Mouse (Mus musculus) erythroblast, adult 5-6 weeks (primary cell): Measurements from ENCODE around the gene Svopl. TPM values are rescaled to one million over a fixed set of nuclear protein-coding genes. Genes with fewer than 3 reads are reported as not detected.

ENCODE experiments used
- ATAC-seq: replicated peaks from 2 replicates; pipeline ENCODE4 v1.8.0; 2016; ENCODE audit warnings: moderate number of reproducible peaks, mild to moderate bottlenecking, moderate TSS enrichment, inconsistent platforms; ENCODE audit not compliant: poor library complexity, low FRiP score, severe bottlenecking
- total RNA-seq, 2 experiments: library from RNA; stranded (forward) in 1 of 2; stranded (reverse) in 1 of 2; fragments of 150-400 nt in 1 of 2; fragments of 200-764, 138-1000 nt in 1 of 2; gene quantifications; 2 replicates each; pipeline versions ENCODE4 v1.2.3 to v1.2.4; 2015 to 2017; ENCODE audit warnings: low replicate concordance in 2 of 2

The Svopl gene
- total RNA-seq, 2 experiments from 2014 or later, result not detected

- no peak for ATAC-seq
Observed at GRCm38 (mm10) chr6:38032801-38033566, 13.8 kb downstream of the Svopl start.

DNA sequence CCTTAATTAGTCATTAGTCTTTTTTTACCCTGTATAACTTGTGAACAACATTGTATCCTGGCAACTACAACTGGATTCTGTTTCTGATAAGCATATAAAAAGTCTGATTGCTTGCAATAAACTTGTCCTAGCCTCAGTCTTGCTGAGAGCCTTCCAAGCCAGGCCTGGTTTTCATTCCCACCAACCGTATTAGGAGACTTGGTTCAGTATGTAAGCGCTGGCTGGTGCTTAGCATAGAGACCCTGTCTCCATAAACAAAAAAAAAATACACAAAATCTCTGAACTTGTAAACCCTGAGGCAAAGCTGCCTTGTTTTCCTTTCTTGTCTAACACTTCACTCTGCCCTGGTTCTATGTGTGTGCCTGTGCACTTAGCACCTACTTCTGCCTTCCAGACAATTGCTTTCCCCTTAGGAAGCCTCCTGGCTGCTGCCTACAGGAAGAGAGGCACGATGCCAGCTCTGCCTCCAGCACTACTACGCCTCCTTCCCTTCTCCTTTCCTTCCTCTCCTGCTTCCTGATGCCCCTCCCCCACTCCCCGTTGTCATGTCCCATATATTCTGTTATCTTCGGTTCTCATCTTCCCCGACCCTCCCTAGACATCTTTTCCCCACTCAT is 14.8 kb downstream of the Svopl start:
- no peak for ATAC-seq

GRCm38 (mm10) chr6:38028205-38028604 is 18.6 kb downstream of the Svopl start:
- ATAC-seq, result no peak

- ATAC-seq, result no peak
Observed at GRCm38 (mm10) chr6:38027771-38028170, 19.0 kb downstream of the Svopl start.

- no peak for ATAC-seq
Observed at GRCm38 (mm10) chr6:38023284-38023683, 23.5 kb downstream of the Svopl start.

- no peak for ATAC-seq
Observed at GRCm38 (mm10) chr6:38021406-38021805, 25.4 kb downstream of the Svopl start.

DNA sequence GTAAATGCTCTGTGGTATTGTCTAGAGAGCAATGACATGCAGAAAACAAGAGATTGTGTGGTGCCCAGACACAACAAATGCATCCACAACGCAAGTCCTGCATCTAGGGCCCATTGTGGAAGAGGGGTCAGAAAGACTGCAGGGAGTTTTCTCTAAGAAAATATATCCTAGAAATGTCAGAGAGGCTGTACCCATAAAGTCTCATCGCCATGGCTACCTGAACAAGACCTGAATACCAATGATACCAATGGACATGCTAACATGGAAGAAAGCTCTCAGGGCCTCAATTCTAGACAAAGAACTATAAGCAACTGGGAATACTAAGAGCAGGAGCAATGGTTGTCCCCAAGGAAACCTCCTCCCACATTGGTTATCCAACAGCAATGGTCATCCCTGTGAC is 34.0 kb downstream of the Svopl start:
- ATAC-seq, result no peak

DNA sequence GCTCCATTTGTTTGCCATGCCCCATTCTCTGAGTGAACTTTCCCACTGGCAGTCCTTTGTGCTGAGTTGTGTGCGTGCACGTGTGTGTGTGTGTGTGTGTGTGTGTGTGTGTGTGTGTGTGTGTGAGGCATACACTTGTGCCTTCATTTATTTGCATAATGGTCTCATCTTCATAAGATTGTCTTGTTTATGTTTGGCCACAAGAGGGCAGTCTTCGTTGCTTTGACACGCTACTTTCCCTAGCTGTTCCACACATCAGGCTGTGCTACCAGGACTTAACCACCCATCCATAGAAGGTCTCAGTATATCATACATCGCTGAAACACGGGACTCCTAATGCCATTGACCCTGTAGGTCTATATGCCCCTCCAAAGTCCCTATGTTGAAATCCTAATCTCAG is 39.3 kb downstream of the Svopl start:
- ATAC-seq, result peak; percentile 67

DNA sequence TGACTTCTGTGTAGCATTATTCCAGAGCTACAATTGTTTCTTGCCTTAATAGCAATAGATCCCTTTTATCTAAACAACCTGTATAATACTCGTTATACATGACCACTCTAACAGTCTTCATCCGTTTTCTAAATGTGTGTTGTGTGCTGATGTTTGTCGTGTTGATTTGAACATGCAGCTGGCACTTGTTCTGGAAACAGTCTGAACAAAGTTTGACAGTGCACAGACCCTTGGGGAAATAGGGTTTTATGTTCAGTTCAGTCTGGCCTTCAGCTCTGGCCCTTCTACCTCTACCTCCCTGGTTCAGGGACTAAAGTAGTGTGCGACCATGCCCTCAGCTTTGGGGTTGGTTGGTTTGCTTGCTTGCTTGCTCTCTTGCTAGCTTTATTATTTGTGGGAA is 79.4 kb downstream of the Svopl start:
- ATAC-seq, result no peak

DNA sequence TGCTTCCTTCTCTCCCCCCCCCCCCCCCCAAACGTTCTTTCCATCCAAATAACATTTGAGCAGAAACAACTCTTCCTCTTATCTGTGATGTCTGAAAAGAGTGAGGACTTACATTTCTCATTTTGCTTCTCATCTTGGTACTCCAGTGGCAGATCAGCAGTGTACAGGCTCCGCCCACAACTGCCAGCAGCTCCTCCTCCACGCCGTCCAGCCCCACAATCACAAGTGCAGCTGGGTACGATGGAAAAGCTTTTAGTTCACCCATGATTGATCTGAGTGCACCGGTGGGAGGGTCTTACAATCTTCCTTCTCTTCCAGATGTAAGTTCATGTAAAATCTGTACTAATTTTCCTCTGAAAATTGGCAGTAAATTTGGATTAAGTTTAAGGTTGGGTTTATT is 95.5 kb downstream of the Svopl start:
- no peak for ATAC-seq

- ATAC-seq, result no peak
Observed at GRCm38 (mm10) chr6:37936498-37936897, 110.3 kb downstream of the Svopl start.

Other genes starting within 250 kb of the Svopl start
- 17.5 and 29.7 TPM in 2 replicates for gene Trim24, start 176.2 kb downstream of the Svopl start, total RNA-seq (2015; ENCODE audit: low replicate concordance)
- 22.0 and 23.4 TPM in 2 replicates for gene Trim24, start 176.2 kb downstream of the Svopl start, total RNA-seq (2017; ENCODE audit: low replicate concordance)
- gene Tmem213, start 62.3 kb upstream of the Svopl start, total RNA-seq (2015; ENCODE audit: low replicate concordance), result not detected in 2 replicates
- not detected in 2 replicates for gene Tmem213, start 62.3 kb upstream of the Svopl start, total RNA-seq (2017; ENCODE audit: low replicate concordance)
- gene Atp6v0a4, start 77.6 kb upstream of the Svopl start, total RNA-seq (2015; ENCODE audit: low replicate concordance), result 0.38 and 0.63 TPM in 2 replicates
- not detected in 2 replicates for gene Atp6v0a4, start 77.6 kb upstream of the Svopl start, total RNA-seq (2017; ENCODE audit: low replicate concordance)
- gene D630045J12Rik, start 207.0 kb upstream of the Svopl start, total RNA-seq (2015; ENCODE audit: low replicate concordance), result 0.19 TPM in 1 of 2 replicates, not detected in the other
- gene D630045J12Rik, start 207.0 kb upstream of the Svopl start, total RNA-seq (2017; ENCODE audit: low replicate concordance), result 0.09 and 1.5 TPM in 2 replicates